Mouse (Mus musculus) midbrain, embryonic 15.5 days (tissue): Measurements from ENCODE around the gene Pitpnm3. TPM values are rescaled to one million over a fixed set of nuclear protein-coding genes. Genes with fewer than 3 reads are reported as not detected.

Source experiments
- ATAC-seq: fragments of 200-750 bp; cut with Nextera tagmentation; replicated peaks from 2 replicates; pipeline ENCODE4 v1.8.0; 2017; ENCODE audit warnings: moderate TSS enrichment
- H3K27ac ChIP-seq: fragments of 300-500 bp; sonication (generic); 2 replicates; pipeline ENCODE4 v1.5.1; 2015; ENCODE audit warnings: mild to moderate bottlenecking, inconsistent platforms
- H3K27me3 ChIP-seq: fragments of 300-500 bp; sonication (generic); replicated peaks from 2 replicates; pipeline ENCODE4 v1.6.1; 2015; ENCODE audit warnings: inconsistent platforms
- H3K36me3 ChIP-seq: fragments of 300-500 bp; sonication (generic); replicated peaks from 2 replicates; pipeline ENCODE4 v1.6.1; 2015; ENCODE audit warnings: inconsistent platforms
- H3K4me1 ChIP-seq: fragments of 300-500 bp; sonication (generic); 2 replicates; pipeline ENCODE4 v1.6.1; 2015; ENCODE audit warnings: inconsistent platforms
- H3K4me2 ChIP-seq: fragments of 300-500 bp; sonication (generic); 2 replicates; pipeline ENCODE4 v1.6.1; 2015; ENCODE audit warnings: inconsistent platforms, mild to moderate bottlenecking, moderate library complexity
- H3K4me3 ChIP-seq: fragments of 300-500 bp; sonication (generic); 2 replicates; pipeline ENCODE4 v1.5.1; 2015; ENCODE audit warnings: mild to moderate bottlenecking, inconsistent platforms
- H3K9ac ChIP-seq: fragments of 300-500 bp; sonication (generic); 2 replicates; pipeline ENCODE4 v1.6.1; 2015; ENCODE audit warnings: mild to moderate bottlenecking, inconsistent platforms
- H3K9me3 ChIP-seq: fragments of 300-500 bp; sonication (generic); 2 replicates; pipeline ENCODE4 v1.6.1; 2016; ENCODE audit warnings: inconsistent platforms
- WGBS: fragments of 180-500 bp; shearing (Covaris S2); methylation state at CpG from one replicate; pipeline ENCODE4 v1.1.7; 2015; ENCODE audit warnings: mixed read lengths; 5-methylcytosine and 5-hydroxymethylcytosine counted together
- polyA plus RNA-seq: library from polyadenylated mRNA; unstranded; fragments of >200 nt; fragmentation: Nextera tagmentation; extraction: Ambion mirVana; gene quantifications from 2 replicates; pipeline ENCODE4 v1.2.1, GENCODE M21; 2015

The Pitpnm3 gene
- polyA plus RNA-seq, 1 experiment from 2014 or later: 5.3 TPM

GRCm38 (mm10) chr11:72078647-72079046 lies 56.9 kb downstream of the Pitpnm3 start:
- H3K4me3 ChIP-seq: no peak overlapping the region
- H3K9me3 ChIP-seq: no peaks in the 10 kb centered on the region
- H3K27me3 ChIP-seq: no peaks in the 10 kb centered on the region
- peaks cover 4% of the 10 kb centered on the region; the same call in 1 of the 2 replicates for H3K4me1 ChIP-seq
- 33% methylated on average over 4 of the region's 4 CpGs for WGBS
- no peak overlapping the region for H3K9ac ChIP-seq
- no peak overlapping the region for H3K27ac ChIP-seq
- ATAC-seq: no peak
- H3K36me3 ChIP-seq: no peaks in the 10 kb centered on the region
- H3K4me2 ChIP-seq: no peak overlapping the region

- H3K27ac ChIP-seq: no peak overlapping the region
- no peaks in the 10 kb centered on the region for H3K36me3 ChIP-seq
Observed at GRCm38 (mm10) chr11:72078056-72078455, 57.5 kb downstream of the Pitpnm3 start.

GRCm38 (mm10) chr11:72074230-72074629 lies 61.3 kb downstream of the Pitpnm3 start:
- no peaks in the 10 kb centered on the region for H3K27me3 ChIP-seq
- no peak for ATAC-seq
- no peaks in the 10 kb centered on the region for H3K36me3 ChIP-seq
- H3K9ac ChIP-seq: no peak overlapping the region
- 88% methylated on average over 13 of the region's 13 CpGs for WGBS
- no peaks in the 10 kb centered on the region for H3K9me3 ChIP-seq
- no peak overlapping the region for H3K4me3 ChIP-seq
- peaks cover 4% of the 10 kb centered on the region; the same call in 1 of the 2 replicates for H3K4me1 ChIP-seq
- no peak overlapping the region for H3K27ac ChIP-seq
- H3K4me2 ChIP-seq: no peak overlapping the region

More at GRCm38 (mm10) chr11:72078056-72078455, 57.5 kb downstream of the Pitpnm3 start:
- no peak overlapping the region for H3K4me2 ChIP-seq
- H3K27me3 ChIP-seq: no peaks in the 10 kb centered on the region
- H3K9ac ChIP-seq: no peak overlapping the region
- H3K4me1 ChIP-seq: peaks cover 4% of the 10 kb centered on the region; the same call in 1 of the 2 replicates
- 39% methylated on average over 3 of the region's 3 CpGs for whole genome bisulfite sequencing
- no peak for ATAC-seq
- no peak overlapping the region for H3K4me3 ChIP-seq
- no peaks in the 10 kb centered on the region for H3K9me3 ChIP-seq

GRCm38 (mm10) chr11:72072331-72072905 lies 63.2 kb downstream of the Pitpnm3 start:
- Histone ChIP-seq H3K36me3 (no peaks in the 10 kb centered on the region), H3K4me2 (no peak overlapping the region), H3K9me3 (no peaks in the 10 kb centered on the region), H3K4me3 (no peak overlapping the region), H3K27ac (no peak overlapping the region), H3K9ac (no peak overlapping the region), H3K27me3 (no peaks in the 10 kb centered on the region), H3K4me1 (peaks cover 5% of the 10 kb centered on the region; the same call in 1 of the 2 replicates)
- 55% methylated on average over 6 of the region's 6 CpGs for WGBS
- no peak for ATAC-seq

GRCm38 (mm10) chr11:72070733-72071132 lies 64.8 kb downstream of the Pitpnm3 start:
- H3K27ac ChIP-seq: no peak overlapping the region
- ATAC-seq: no peak
- H3K4me1 ChIP-seq: peaks cover 10% of the 10 kb centered on the region; the same call in 1 of the 2 replicates
- no peak overlapping the region for H3K4me2 ChIP-seq
- H3K9me3 ChIP-seq: no peaks in the 10 kb centered on the region
- WGBS: 91% methylated on average over 9 of the region's 9 CpGs
- H3K9ac ChIP-seq: no peak overlapping the region
- no peaks in the 10 kb centered on the region for H3K36me3 ChIP-seq
- no peaks in the 10 kb centered on the region for H3K27me3 ChIP-seq
- no peak overlapping the region for H3K4me3 ChIP-seq

- Histone ChIP-seq H3K4me3 (no peak overlapping the region), H3K27ac (0 out of 2 replicates have a peak overlapping the region, but pooled peaks have one; percentile 25), H3K4me2 (no peak overlapping the region), H3K9me3 (0 out of 2 replicates have a peak, but pooled peaks cover 12% of the 10 kb centered on the region), H3K27me3 (no peaks in the 10 kb centered on the region), H3K4me1 (peaks cover 10% of the 10 kb centered on the region; the same call in 1 of the 2 replicates), H3K36me3 (peaks cover 7% of the 10 kb centered on the region; the same call in 1 of the 2 replicates), H3K9ac (no peak overlapping the region)
- WGBS: 55% methylated on average over 7 of the region's 7 CpGs
- ATAC-seq: 0 out of 2 replicates have a peak, but pooled peaks have one; percentile 24
Observed at GRCm38 (mm10) chr11:72068026-72068425, 67.6 kb downstream of the Pitpnm3 start.

- peaks cover 7% of the 10 kb centered on the region; the same call in 1 of the 2 replicates for H3K36me3 ChIP-seq
- H3K27me3 ChIP-seq: no peaks in the 10 kb centered on the region
- H3K9me3 ChIP-seq: 0 out of 2 replicates have a peak, but pooled peaks cover 12% of the 10 kb centered on the region
- H3K4me2 ChIP-seq: no peak overlapping the region
- ATAC-seq: no peak
- peaks cover 10% of the 10 kb centered on the region; the same call in 1 of the 2 replicates for H3K4me1 ChIP-seq
- 82% methylated on average over 5 of the region's 5 CpGs for WGBS
- H3K4me3 ChIP-seq: no peak overlapping the region
- no peak overlapping the region for H3K27ac ChIP-seq
- no peak overlapping the region for H3K9ac ChIP-seq
Observed at GRCm38 (mm10) chr11:72067326-72067725, 68.3 kb downstream of the Pitpnm3 start.

- H3K4me1 ChIP-seq: peaks cover 10% of the 10 kb centered on the region; the same call in 1 of the 2 replicates
- no peak overlapping the region for H3K4me3 ChIP-seq
- H3K27me3 ChIP-seq: no peaks in the 10 kb centered on the region
- ATAC-seq: no peak
- 42% methylated on average over 6 of the region's 6 CpGs for WGBS
- H3K9ac ChIP-seq: no peak overlapping the region
- H3K4me2 ChIP-seq: no peak overlapping the region
- H3K27ac ChIP-seq: no peak overlapping the region
- H3K9me3 ChIP-seq: 0 out of 2 replicates have a peak, but pooled peaks cover 12% of the 10 kb centered on the region
- H3K36me3 ChIP-seq: peaks cover 7% of the 10 kb centered on the region; the same call in 1 of the 2 replicates
Observed at GRCm38 (mm10) chr11:72066330-72066729, 69.2 kb downstream of the Pitpnm3 start.

- 79% methylated on average over 8 of the region's 8 CpGs for WGBS
- no peak overlapping the region for H3K4me3 ChIP-seq
- H3K36me3 ChIP-seq: peaks cover 7% of the 10 kb centered on the region; the same call in 1 of the 2 replicates
- H3K9me3 ChIP-seq: 0 out of 2 replicates have a peak, but pooled peaks cover 12% of the 10 kb centered on the region
- H3K9ac ChIP-seq: no peak overlapping the region
- no peak for ATAC-seq
- no peak overlapping the region for H3K27ac ChIP-seq
- H3K4me1 ChIP-seq: peaks cover 10% of the 10 kb centered on the region; the same call in 1 of the 2 replicates
- no peak overlapping the region for H3K4me2 ChIP-seq
- H3K27me3 ChIP-seq: no peaks in the 10 kb centered on the region
Observed at GRCm38 (mm10) chr11:72065103-72065502, 70.5 kb downstream of the Pitpnm3 start.

- peaks cover 7% of the 10 kb centered on the region; the same call in 1 of the 2 replicates for H3K36me3 ChIP-seq
- H3K9me3 ChIP-seq: 0 out of 2 replicates have a peak, but pooled peaks cover 12% of the 10 kb centered on the region
- H3K27ac ChIP-seq: no peak overlapping the region
- no peak for ATAC-seq
- WGBS: 84% methylated on average over 6 of the region's 6 CpGs
- peaks cover 10% of the 10 kb centered on the region; the same call in 1 of the 2 replicates for H3K4me1 ChIP-seq
- H3K27me3 ChIP-seq: no peaks in the 10 kb centered on the region
- no peak overlapping the region for H3K4me2 ChIP-seq
- H3K4me3 ChIP-seq: no peak overlapping the region
- no peak overlapping the region for H3K9ac ChIP-seq
Observed at GRCm38 (mm10) chr11:72064414-72064813, 71.2 kb downstream of the Pitpnm3 start.

GRCm38 (mm10) chr11:72061093-72061620 lies 74.4 kb downstream of the Pitpnm3 start:
- H3K27ac ChIP-seq: no peak overlapping the region
- H3K36me3 ChIP-seq: peaks cover 7% of the 10 kb centered on the region; the same call in 1 of the 2 replicates
- H3K4me1 ChIP-seq: no peaks in the 10 kb centered on the region
- H3K4me3 ChIP-seq: no peak overlapping the region
- H3K27me3 ChIP-seq: no peaks in the 10 kb centered on the region
- H3K9ac ChIP-seq: no peak overlapping the region
- no peak for ATAC-seq
- H3K4me2 ChIP-seq: no peak overlapping the region
- H3K9me3 ChIP-seq: 0 out of 2 replicates have a peak, but pooled peaks cover 12% of the 10 kb centered on the region
- WGBS: 91% methylated on average over 13 of the region's 13 CpGs

- Histone ChIP-seq H3K27ac (no peak overlapping the region), H3K4me2 (no peak overlapping the region), H3K4me3 (no peak overlapping the region), H3K36me3 (peaks cover 7% of the 10 kb centered on the region; the same call in 1 of the 2 replicates), H3K9ac (no peak overlapping the region), H3K4me1 (no peaks in the 10 kb centered on the region), H3K27me3 (no peaks in the 10 kb centered on the region), H3K9me3 (0 out of 2 replicates have a peak, but pooled peaks cover 12% of the 10 kb centered on the region)
- WGBS: 81% methylated on average over 9 of the region's 9 CpGs
- no peak for ATAC-seq
Observed at GRCm38 (mm10) chr11:72060416-72060815, 75.2 kb downstream of the Pitpnm3 start.
